Mouse (Mus musculus) lung, adult 2 months (tissue): ENCODE measurements around the gene Snx32. TPM values are rescaled to one million over a fixed set of nuclear protein-coding genes. Genes with fewer than 3 reads are reported as not detected.

Experiments used
- DNase-seq: peaks from one replicate; pipeline ENCODE4 v3.0.0; 2022
- H3K4me1 ChIP-seq: fragments of 200-500 bp; 2 replicates; pipeline ENCODE4 v1.6.1; 2011; ENCODE audit warnings: low read length; ENCODE audit not compliant: control insufficient read depth, insufficient read depth
- H3K4me3 ChIP-seq: fragments of 200-500 bp; replicated peaks from 2 replicates; pipeline ENCODE3; 2011; ENCODE audit warnings: low read depth, mild to moderate bottlenecking, control low read depth, low read length; ENCODE audit errors: extremely low read depth
- CTCF ChIP-seq: fragments of 200-500 bp; IDR thresholded peaks from 2 replicates; pipeline ENCODE4 v1.5.1; 2011; ENCODE audit warnings: mild to moderate bottlenecking, low read length, control low read depth; ENCODE audit not compliant: insufficient read depth
- POLR2A ChIP-seq: fragments of 200-500 bp; IDR thresholded peaks from 2 replicates; pipeline ENCODE4 v1.6.1; 2011; ENCODE audit warnings: low read depth, mild to moderate bottlenecking, control low read depth, low read length, borderline replicate concordance; ENCODE audit errors: extremely low read depth
- WGBS: fragments of 180-500 bp; shearing (Covaris S2); methylation state at CpG from one replicate; pipeline ENCODE4 v1.1.7; 2018; 5-methylcytosine and 5-hydroxymethylcytosine counted together
- polyA plus RNA-seq: library from polyadenylated mRNA; depleted of rRNA; stranded (reverse); fragments of >200 nt; gene quantifications from 2 replicates; pipeline ENCODE4 v1.2.3, GENCODE M21; 2012

Gene Snx32
- polyA plus RNA-seq, 1 experiment, result 15.6 TPM

- no peak for TF ChIP-seq CTCF
- TF ChIP-seq POLR2A, result no peak
- DNase-seq, result no peak
- WGBS, result 82% methylated on average over 9 of the region's 9 CpGs
- no peak overlapping the region for H3K4me3 ChIP-seq
- no peaks in the 10 kb centered on the region for H3K4me1 ChIP-seq
These were observed 33.0 kb upstream of the Snx32 start for GRCm38 (mm10) chr19:5543362-5543761.

GRCm38 (mm10) chr19:5538786-5539185 lies 28.4 kb upstream of the Snx32 start:
- DNase-seq, result no peak
- H3K4me3 ChIP-seq, result no peak overlapping the region
- H3K4me1 ChIP-seq, result no peaks in the 10 kb centered on the region
- 86% methylated on average over 8 of the region's 8 CpGs for WGBS
- no peak for TF ChIP-seq POLR2A
- no peak for TF ChIP-seq CTCF

GRCm38 (mm10) chr19:5532520-5532919 lies 22.2 kb upstream of the Snx32 start:
- no peak for TF ChIP-seq CTCF
- no peak for TF ChIP-seq POLR2A
- 54% methylated on average over 8 of the region's 8 CpGs for WGBS
- no peak for DNase-seq
- Histone ChIP-seq H3K4me3 (no peak overlapping the region), H3K4me1 (no peaks in the 10 kb centered on the region)

- DNase-seq, result no peak
- H3K4me3 ChIP-seq, result no peak overlapping the region
- 55% methylated on average over 7 of the region's 7 CpGs for WGBS
- H3K4me1 ChIP-seq, result no peaks in the 10 kb centered on the region
- no peak for TF ChIP-seq CTCF
These were observed 19.8 kb upstream of the Snx32 start for GRCm38 (mm10) chr19:5530138-5530524.

- peak overlapping the region; percentile 58 for H3K4me3 ChIP-seq
- WGBS, result 8% methylated on average over 20 of the region's 20 CpGs
- H3K4me1 ChIP-seq, result no peaks in the 10 kb centered on the region
- TF ChIP-seq CTCF, result peak; percentile 94
- no peak for TF ChIP-seq POLR2A
- DNase-seq, result peak; percentile 98
These were observed 19.2 kb upstream of the Snx32 start for GRCm38 (mm10) chr19:5529325-5530137.

GRCm38 (mm10) chr19:5525204-5525603 lies 14.9 kb upstream of the Snx32 start:
- no peak overlapping the region for H3K4me3 ChIP-seq
- H3K4me1 ChIP-seq, result no peaks in the 10 kb centered on the region
- no peak for TF ChIP-seq CTCF
- no peak for TF ChIP-seq POLR2A
- no peak for DNase-seq
- WGBS, result 82% methylated on average over 5 of the region's 5 CpGs

GRCm38 (mm10) chr19:5518721-5519120 lies 8.4 kb upstream of the Snx32 start:
- H3K4me3 ChIP-seq, result no peak overlapping the region
- TF ChIP-seq POLR2A, result no peak
- no peak for TF ChIP-seq CTCF
- WGBS, result 92% methylated on average over 3 of the region's 3 CpGs
- no peak for DNase-seq
- no peaks in the 10 kb centered on the region for H3K4me1 ChIP-seq

- TF ChIP-seq CTCF (no peak), POLR2A (no peak)
- Histone ChIP-seq H3K4me3 (no peak overlapping the region), H3K4me1 (peaks cover 5% of the 10 kb centered on the region; the same call in 1 of the 2 replicates)
- WGBS, result 72% methylated on average over 8 of the region's 8 CpGs
- no peak for DNase-seq
These were observed 6.7 kb upstream of the Snx32 start for GRCm38 (mm10) chr19:5516906-5517505.

GRCm38 (mm10) chr19:5515840-5516777 lies 5.8 kb upstream of the Snx32 start:
- WGBS, result 86% methylated on average over 7 of the region's 7 CpGs
- no peak for TF ChIP-seq CTCF
- no peak for TF ChIP-seq POLR2A
- Histone ChIP-seq H3K4me1 (peaks cover 5% of the 10 kb centered on the region; the same call in 1 of the 2 replicates), H3K4me3 (no peak overlapping the region)
- DNase-seq, result no peak
